Mouse (Mus musculus): ENCODE data around the gene Tfcp2l1. TPM values are rescaled to one million over a fixed set of nuclear protein-coding genes. Genes with fewer than 3 reads are reported as not detected.

Tfcp2l1 gene
- polyA plus RNA-seq, 1 experiment, result not detected

DNA sequence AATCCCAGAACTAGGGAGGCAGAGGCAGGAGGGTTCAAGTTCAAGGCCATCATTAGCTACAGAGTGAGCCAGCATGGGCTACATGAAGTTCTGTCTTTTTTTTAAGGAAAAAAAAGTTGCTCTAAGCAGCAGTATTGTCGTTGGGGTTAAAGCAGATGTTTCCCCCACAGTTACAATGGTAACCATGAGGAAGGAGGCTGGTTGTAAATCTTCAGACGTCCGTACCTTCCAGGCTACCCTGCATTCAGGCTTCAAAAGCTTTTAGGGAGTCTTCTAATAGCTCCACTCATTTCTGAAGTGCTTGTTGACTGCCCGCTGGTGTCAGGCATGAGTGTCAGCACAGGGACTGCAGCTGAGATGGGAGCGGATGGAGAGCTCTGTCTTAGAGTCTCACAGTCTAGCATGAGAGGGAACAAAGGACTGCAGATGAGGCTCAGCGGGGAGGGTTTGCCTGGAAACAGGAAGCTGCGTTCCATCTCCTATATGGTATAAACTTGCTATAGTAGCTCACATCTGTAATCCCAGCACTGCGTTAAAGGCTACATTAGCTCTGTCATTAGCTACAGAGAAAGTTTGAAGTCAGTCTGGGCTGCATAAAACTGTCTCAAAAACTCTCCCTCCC lies 92.8 kb downstream of the Tfcp2l1 start:
- no peaks in the 10 kb centered on the region for H3K4me1 ChIP-seq (ENCODE audit: control insufficient read depth, insufficient read depth, low read length)
- no peak for TF ChIP-seq POLR2A (IDR thresholded peaks at IDR 0.05; ENCODE audit: borderline replicate concordance, low read depth, low read length)
- no peak for TF ChIP-seq CTCF (IDR thresholded peaks at IDR 0.05; ENCODE audit: low read depth, low read length)
- H3K27ac ChIP-seq (ENCODE audit: insufficient read depth, low read depth, low read length), result no peak overlapping the region
- no peak overlapping the region for H3K4me3 ChIP-seq (ENCODE audit: insufficient read depth, low read length)

DNA sequence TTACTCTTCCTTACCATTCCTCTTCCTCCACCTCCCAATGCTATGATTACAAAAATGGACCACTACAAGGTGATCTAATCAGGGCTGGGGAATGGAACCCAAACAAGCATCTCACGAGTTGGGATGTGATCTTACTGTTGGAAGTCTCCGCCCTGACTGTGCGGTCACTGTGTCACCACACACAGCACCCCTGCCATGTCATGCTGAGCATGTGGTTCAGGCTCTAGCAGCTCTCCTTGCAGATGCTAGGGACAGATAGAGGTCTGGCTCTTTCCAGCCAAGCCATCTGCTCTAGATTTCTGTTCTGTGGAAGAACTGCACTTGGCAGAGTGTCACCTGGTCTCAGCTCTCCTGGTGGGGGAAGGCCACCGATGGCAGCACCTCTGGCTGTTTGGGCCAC lies 99.3 kb downstream of the Tfcp2l1 start:
- no peak for TF ChIP-seq POLR2A (IDR thresholded peaks at IDR 0.05; ENCODE audit: borderline replicate concordance, low read depth, low read length)
- TF ChIP-seq CTCF (IDR thresholded peaks at IDR 0.05; ENCODE audit: low read depth, low read length), result no peak
- Histone ChIP-seq H3K4me3 (ENCODE audit: insufficient read depth, low read length) (no peak overlapping the region), H3K27ac (ENCODE audit: insufficient read depth, low read depth, low read length) (no peak overlapping the region), H3K4me1 (ENCODE audit: control insufficient read depth, insufficient read depth, low read length) (no peaks in the 10 kb centered on the region)

GRCm38 (mm10) chr1:118728796-118729195 lies 101.1 kb downstream of the Tfcp2l1 start:
- Histone ChIP-seq H3K4me1 (ENCODE audit: control insufficient read depth, insufficient read depth, low read length) (no peaks in the 10 kb centered on the region), H3K27ac (ENCODE audit: insufficient read depth, low read depth, low read length) (no peak overlapping the region), H3K4me3 (ENCODE audit: insufficient read depth, low read length) (no peak overlapping the region)
- TF ChIP-seq POLR2A (IDR thresholded peaks at IDR 0.05; ENCODE audit: borderline replicate concordance, low read depth, low read length), result no peak
- TF ChIP-seq CTCF (IDR thresholded peaks at IDR 0.05; ENCODE audit: low read depth, low read length), result no peak

Other genes starting within 250 kb of the Tfcp2l1 start
- 20.8 and 22.3 TPM in 2 replicates for gene Clasp1, start 238.9 kb upstream of the Tfcp2l1 start, polyA plus RNA-seq (2012; ENCODE audit: insufficient read depth, insufficient read length, missing spikeins)